Mouse (Mus musculus) WW6 (cell line): Measurements from ENCODE around the gene Smtnl1.
A peak's percentile ranks its signal among the peaks of the same experiment; 100 is the strongest.

Experiments used
- DNase-seq: peaks from one replicate; pipeline ENCODE4 v3.0.0-alpha.2; 2013; ENCODE audit warnings: low read depth, low spot score

The Smtnl1 gene

GRCm38 (mm10) chr2:84822552-84822951 is at the start of gene Smtnl1:
Smtnl1 (minus strand) TSS chr2:84822652.
- DNase-seq, result no peak

- DNase-seq, result no peak
Observed at GRCm38 (mm10) chr2:84870623-84871160, 48.2 kb upstream of the Smtnl1 start.

GRCm38 (mm10) chr2:84868977-84869376 is 46.5 kb upstream of the Smtnl1 start:
- no peak for DNase-seq

GRCm38 (mm10) chr2:84868521-84868943 is 46.1 kb upstream of the Smtnl1 start:
- DNase-seq, result peak; percentile 72

- DNase-seq, result no peak
Observed at GRCm38 (mm10) chr2:84865616-84866571, 43.4 kb upstream of the Smtnl1 start.

GRCm38 (mm10) chr2:84862231-84862630 is 39.8 kb upstream of the Smtnl1 start:
- no peak for DNase-seq

GRCm38 (mm10) chr2:84861430-84861829 is 39.0 kb upstream of the Smtnl1 start:
- no peak for DNase-seq

- no peak for DNase-seq
Observed at GRCm38 (mm10) chr2:84859991-84860780, 37.7 kb upstream of the Smtnl1 start.

GRCm38 (mm10) chr2:84858551-84858950 is 36.1 kb upstream of the Smtnl1 start:
- DNase-seq, result no peak

- no peak for DNase-seq
Observed at GRCm38 (mm10) chr2:84855732-84856131, 33.3 kb upstream of the Smtnl1 start.

GRCm38 (mm10) chr2:84851130-84852040 is 28.9 kb upstream of the Smtnl1 start:
- no peak for DNase-seq

GRCm38 (mm10) chr2:84850407-84851129 is 28.1 kb upstream of the Smtnl1 start:
- no peak for DNase-seq

- no peak for DNase-seq
Observed at GRCm38 (mm10) chr2:84845226-84845625, 22.8 kb upstream of the Smtnl1 start.

GRCm38 (mm10) chr2:84843654-84844053 is 21.2 kb upstream of the Smtnl1 start:
- no peak for DNase-seq

GRCm38 (mm10) chr2:84841905-84842304 is 19.5 kb upstream of the Smtnl1 start:
- DNase-seq, result no peak

- DNase-seq, result no peak
Observed at GRCm38 (mm10) chr2:84840748-84841563, 18.5 kb upstream of the Smtnl1 start.

GRCm38 (mm10) chr2:84840016-84840747 is 17.7 kb upstream of the Smtnl1 start:
- DNase-seq, result no peak

GRCm38 (mm10) chr2:84838993-84839980 is 16.8 kb upstream of the Smtnl1 start:
- DNase-seq, result no peak
